Mouse (Mus musculus) T-helper 17 cell (primary cell): ENCODE results near the gene Ccer1.

Source experiments
- in situ Hi-C, 2 experiments: fragments of 300-600 bp; cut with MboI, MseI; formaldehyde crosslinking; loops; 1 replicate in 1 of 2; 2 replicates in 1 of 2; pipeline ENCODE4 v1.15.1; 2025; ENCODE audit warnings: high pct_unique_total_duplicates in 2 of 2

The Ccer1 gene

DNA sequence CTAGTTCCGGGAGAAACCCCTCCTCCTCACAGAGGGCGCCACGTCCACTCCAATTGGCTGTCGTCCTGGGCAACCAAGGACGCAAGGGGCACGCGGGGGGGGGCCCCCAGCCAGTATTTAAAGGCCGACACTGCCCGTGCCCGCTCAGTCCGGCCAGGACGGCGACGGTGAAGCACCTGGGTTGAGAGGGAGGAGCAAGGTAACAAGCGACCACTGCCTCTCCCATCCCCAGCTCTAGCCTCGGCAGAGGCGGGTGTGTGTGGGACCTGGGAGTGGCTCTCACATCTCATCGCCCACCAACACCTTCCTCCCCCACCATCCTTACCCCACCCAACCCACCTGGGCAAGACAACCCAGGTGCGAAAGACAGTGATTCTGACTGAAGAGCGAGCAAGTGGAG, at the start of gene Ccer1:
TSS of gene Ccer1 (plus strand) at position 147 of the 400 bp plus-strand sequence.
- in situ Hi-C loops, result loop anchor here (5.0 to 25.0 kb wide), 4 partner anchors 308 to 1556 kb away; partner anchors contain the start of gene Gm5426 (in 1 of the 2)

GRCm38 (mm10) chr10:97643768-97644167, 49.1 kb upstream of the Ccer1 start, which contains the start of gene Epyc:
Gene Epyc, plus strand, starts transcription at chr10:97644068.
- in situ Hi-C loops, result loop anchor here in 1 of 2 experiments (10.0 kb wide), 1 partner anchor 1301 kb away; no protein-coding TSS in a partner anchor

DNA sequence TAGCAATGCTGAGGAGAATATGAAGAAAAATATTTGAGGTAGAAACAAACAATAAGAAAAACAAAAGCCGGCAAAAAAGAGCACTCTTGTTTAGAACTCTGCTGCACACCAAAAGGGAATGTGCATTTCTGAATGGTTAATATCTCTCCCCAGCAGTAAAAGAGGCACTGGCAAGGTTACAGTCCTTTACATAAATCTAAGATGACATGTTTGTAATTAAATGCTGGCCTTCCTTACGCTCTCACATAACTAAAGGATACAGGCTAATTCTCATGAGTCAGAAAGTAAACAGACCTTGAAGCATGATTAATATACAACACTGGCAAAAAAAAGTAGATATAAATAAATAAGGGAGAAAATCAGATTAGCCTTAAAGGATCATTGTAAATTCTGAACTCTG, 42.5 kb upstream of the Ccer1 start:
- in situ Hi-C loops, result no loop called here

DNA sequence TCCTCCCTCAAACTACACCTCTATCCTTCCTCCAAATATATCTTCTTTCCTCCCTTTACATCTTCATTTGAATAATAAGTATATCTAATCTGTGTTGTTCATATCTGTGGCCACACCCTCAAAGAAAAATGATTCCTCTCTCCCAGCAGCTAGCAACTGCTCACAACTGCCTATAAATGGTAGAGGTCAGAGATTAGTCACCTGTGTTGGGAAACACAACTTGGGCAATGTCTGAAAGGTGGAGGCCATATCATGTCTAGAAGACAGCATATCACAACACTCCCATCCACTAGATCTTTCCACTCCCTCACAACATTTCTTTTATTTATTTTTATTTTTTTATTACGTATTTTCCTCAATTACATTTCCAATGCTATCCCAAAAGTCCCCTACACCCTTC, 33.4 kb upstream of the Ccer1 start:
- in situ Hi-C loops, result no loop called here

GRCm38 (mm10) chr10:97668656-97669055, 24.2 kb upstream of the Ccer1 start:
- in situ Hi-C loops, result no loop called here

DNA sequence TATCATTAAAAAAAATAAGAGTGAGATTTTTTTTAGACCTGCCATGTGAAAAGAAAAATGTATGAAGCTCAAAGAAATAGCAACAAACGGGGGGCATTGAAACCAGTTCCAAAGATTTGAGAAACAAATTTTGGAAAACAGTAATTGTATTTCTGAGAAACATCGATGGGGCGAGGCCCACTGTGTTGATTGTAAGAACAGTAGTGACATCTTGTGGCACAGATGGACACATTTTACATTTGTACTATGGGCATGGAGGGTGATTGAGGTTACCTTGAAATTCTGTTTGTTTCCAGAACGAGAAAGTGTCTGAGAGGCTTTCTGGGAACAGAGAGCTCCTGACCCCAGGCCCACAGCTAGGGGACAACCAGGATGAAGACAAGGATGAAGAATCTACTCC, 22.7 kb upstream of the Ccer1 start:
- in situ Hi-C loops, result no loop called here

GRCm38 (mm10) chr10:97673239-97673638, 19.6 kb upstream of the Ccer1 start:
- in situ Hi-C loops, result no loop called here

GRCm38 (mm10) chr10:97682981-97683380, 9.9 kb upstream of the Ccer1 start:
- in situ Hi-C loops, result loop anchor here in 1 of 2 experiments (25.0 kb wide), 1 partner anchor 1546 kb away; the partner anchor contains the start of gene Gm5426

DNA sequence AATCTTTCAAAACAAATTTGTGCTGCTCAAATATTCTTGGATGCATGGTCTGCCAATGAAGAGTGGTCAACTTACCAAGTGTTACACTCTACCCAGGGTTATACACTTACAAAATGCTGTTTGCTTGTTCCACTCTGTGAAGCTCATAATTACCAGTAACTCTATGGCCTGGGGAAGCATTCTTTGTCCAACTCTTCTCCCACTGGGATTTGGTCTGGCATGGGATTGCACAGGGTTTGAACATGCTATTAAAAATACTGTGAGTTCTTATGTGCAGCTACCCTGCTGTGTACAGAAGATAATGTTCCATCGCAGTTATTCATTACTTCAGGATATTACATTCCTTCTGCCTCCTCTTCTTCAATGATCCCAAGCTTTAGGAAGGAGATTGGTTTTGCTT, 5.7 kb upstream of the Ccer1 start:
- in situ Hi-C loops, result loop anchor here in 1 of 2 experiments (25.0 kb wide), 1 partner anchor 1550 kb away; the partner anchor contains the start of gene Gm5426

GRCm38 (mm10) chr10:97689425-97689824, 3.4 kb upstream of the Ccer1 start:
- in situ Hi-C loops, result loop anchor here in 1 of 2 experiments (25.0 kb wide), 1 partner anchor 1552 kb away; the partner anchor contains the start of gene Gm5426

DNA sequence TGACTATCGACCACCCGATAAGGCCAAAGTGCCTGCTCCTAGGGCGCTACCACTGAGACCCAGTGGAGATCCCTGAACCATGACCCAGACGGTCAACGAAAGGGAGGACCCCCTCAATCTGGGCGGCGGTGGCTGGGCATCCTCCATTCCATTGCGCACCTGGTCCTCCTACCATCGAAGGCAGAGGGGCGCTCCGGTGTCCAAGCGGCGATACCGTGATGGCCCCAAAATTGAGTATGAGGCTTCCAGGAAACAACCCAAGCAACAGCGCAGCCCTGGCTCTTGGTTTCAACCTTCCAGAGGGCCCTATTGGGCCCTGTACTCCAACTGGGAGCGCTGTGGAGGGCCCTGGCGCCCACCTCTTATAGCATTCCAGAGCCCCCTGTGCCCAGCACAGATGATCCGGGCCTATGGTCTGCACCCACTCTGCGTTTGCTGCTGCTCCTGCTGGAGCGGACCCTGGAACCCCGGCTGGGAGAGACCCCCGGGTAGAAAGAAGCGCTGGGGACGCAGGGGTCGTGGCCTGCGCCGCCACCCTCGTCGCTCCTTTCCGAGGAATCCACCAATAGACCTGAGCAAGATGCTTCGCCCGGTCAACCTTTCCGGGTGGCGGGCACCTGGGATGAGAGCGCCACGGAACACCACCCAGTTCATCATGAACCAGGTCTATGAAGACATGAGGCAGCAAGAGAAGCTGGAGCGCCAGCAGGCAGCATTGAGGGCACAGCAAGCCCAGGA, 708 bp downstream of the Ccer1 start:
- in situ Hi-C loops, result loop anchor here (5.0 to 25.0 kb wide), 4 partner anchors 309 to 1556 kb away; partner anchors contain the start of gene Gm5426 (in 1 of the 2)

- in situ Hi-C loops, result loop anchor here in 1 of 2 experiments (25.0 kb wide), 2 partner anchors 1385 to 1910 kb away; no protein-coding TSS in a partner anchor
These were observed 9.5 kb downstream of the Ccer1 start for GRCm38 (mm10) chr10:97702321-97702720.

GRCm38 (mm10) chr10:97704562-97704961, 11.7 kb downstream of the Ccer1 start:
- in situ Hi-C loops, result loop anchor here in 1 of 2 experiments (25.0 kb wide), 2 partner anchors 1383 to 1908 kb away; no protein-coding TSS in a partner anchor

- in situ Hi-C loops, result loop anchor here (10.0 to 25.0 kb wide), 3 partner anchors 992 to 1900 kb away; no protein-coding TSS in a partner anchor
These were observed 19.8 kb downstream of the Ccer1 start for GRCm38 (mm10) chr10:97712687-97713086.

- in situ Hi-C loops, result loop anchor here (10.0 to 25.0 kb wide), 3 partner anchors 990 to 1898 kb away; no protein-coding TSS in a partner anchor
These were observed 21.7 kb downstream of the Ccer1 start for GRCm38 (mm10) chr10:97714584-97714983.

DNA sequence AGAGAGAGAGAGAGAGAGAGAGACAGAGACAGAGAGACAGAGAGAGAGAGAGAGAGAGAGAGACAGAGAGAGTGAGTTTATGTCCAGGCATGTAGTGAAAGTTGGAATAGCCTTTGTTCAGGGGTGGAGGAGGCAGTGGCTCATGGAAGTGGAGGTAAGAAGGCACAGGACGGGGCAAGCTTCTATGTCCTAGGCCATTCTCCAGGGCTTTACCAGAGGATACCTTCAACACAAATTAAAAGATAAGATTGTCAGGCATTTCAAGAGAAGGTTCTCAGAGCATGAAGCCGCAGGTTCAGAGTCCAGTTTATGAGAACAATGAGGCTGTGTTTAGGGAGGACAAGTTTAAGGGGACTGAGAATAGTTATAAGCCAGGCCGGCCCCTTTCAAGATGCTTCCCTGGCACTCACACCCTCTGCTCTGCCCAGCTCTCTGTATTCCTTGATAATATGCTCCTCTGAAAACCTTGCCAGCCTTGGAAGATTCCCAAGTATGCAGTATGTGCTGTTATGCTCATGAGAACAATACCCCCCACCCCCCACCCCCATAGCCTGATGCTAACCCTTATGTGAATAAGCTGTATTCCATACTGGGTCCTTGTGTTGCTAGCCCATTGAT, 22.5 kb downstream of the Ccer1 start:
- in situ Hi-C loops, result loop anchor here (10.0 to 25.0 kb wide), 3 partner anchors 989 to 1897 kb away; no protein-coding TSS in a partner anchor

DNA sequence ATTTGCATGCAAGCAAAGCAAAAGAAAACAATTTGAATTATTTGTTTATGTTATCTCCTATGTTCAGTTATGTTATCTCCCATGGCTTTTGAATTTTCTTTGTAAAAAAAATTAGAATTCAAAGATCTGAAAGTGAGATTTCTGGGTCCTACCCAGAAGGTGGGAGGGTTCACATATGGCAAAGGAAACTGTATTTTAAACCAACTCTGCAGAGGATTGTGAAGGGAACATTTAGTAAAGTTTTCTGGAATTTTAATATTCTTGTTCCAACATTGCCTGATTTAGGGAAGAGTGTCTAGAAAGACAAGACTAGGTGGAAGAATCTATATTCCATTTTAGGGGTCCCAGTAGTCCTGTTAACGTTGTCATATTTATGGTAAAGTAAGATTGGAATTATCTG, 24.4 kb downstream of the Ccer1 start:
- in situ Hi-C loops, result loop anchor here (10.0 to 25.0 kb wide), 3 partner anchors 988 to 1895 kb away; no protein-coding TSS in a partner anchor

GRCm38 (mm10) chr10:97718021-97718420, 25.2 kb downstream of the Ccer1 start:
- in situ Hi-C loops, result loop anchor here (10.0 to 25.0 kb wide), 3 partner anchors 987 to 1894 kb away; no protein-coding TSS in a partner anchor

- in situ Hi-C loops, result loop anchor here in 1 of 2 experiments (25.0 kb wide), 2 partner anchors 1367 to 1892 kb away; no protein-coding TSS in a partner anchor
These were observed 27.8 kb downstream of the Ccer1 start for GRCm38 (mm10) chr10:97720625-97721024.

GRCm38 (mm10) chr10:97722709-97723108, 29.9 kb downstream of the Ccer1 start:
- in situ Hi-C loops, result loop anchor here in 1 of 2 experiments (25.0 kb wide), 2 partner anchors 1365 to 1890 kb away; no protein-coding TSS in a partner anchor

GRCm38 (mm10) chr10:97725929-97726328, 33.1 kb downstream of the Ccer1 start:
- in situ Hi-C loops, result loop anchor here in 1 of 2 experiments (25.0 kb wide), 1 partner anchor 1361 kb away; no protein-coding TSS in a partner anchor
